Mouse (Mus musculus): Measurements from ENCODE around the gene Phf14.
"Not testable (repeated sequence)": the region's sequence is repeated elsewhere in the genome, so short reads cannot be mapped to it uniquely, and the experiment has no call there.

Phf14 gene

DNA sequence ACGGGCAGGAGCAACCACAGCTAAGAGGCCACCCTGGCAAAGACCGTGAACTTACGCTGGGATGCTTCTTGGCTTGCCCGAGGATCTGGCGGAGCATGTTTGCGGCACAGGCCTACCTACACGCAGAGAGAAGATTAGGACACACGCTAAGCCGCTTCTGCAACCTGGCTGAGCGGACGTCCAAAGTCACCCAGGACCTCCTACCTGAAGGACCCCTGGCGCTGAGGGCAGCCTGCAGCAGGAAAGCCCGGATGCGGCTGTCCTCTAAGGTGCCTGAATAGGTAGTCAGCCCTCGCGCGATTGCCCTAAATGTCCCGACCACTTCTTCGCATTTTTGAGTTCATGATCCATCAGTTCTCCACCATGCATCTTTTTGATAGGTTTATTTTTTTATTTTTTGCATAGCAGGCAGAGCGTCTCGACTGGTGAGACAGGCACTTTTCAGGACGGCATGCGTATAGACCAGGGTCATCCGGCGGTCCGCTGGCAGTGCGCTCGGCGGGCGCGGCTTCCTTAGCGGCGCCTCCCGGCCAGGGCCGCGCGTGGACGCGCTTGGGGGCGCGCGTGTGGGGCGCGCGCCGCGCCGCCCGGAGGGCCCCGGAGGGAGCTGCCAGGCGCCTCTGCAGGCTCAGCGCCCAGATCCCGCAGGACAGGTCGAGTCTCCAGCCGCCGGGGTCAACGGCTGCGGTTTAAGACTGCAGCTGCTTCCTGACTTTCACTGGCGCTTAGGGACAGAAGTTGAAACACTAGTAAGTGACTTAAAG lies at the start of gene Phf14, which contains the start of gene Ndufa4:
Phf14 (plus strand) TSS at position 541 of the 764 bp plus-strand sequence.
Ndufa4 (minus strand) TSS at position 229 of the 764 bp plus-strand sequence.
- DNase-seq (ENCODE audit: low spot score in 2 of 2) = peak; percentile 84 to 88

DNA sequence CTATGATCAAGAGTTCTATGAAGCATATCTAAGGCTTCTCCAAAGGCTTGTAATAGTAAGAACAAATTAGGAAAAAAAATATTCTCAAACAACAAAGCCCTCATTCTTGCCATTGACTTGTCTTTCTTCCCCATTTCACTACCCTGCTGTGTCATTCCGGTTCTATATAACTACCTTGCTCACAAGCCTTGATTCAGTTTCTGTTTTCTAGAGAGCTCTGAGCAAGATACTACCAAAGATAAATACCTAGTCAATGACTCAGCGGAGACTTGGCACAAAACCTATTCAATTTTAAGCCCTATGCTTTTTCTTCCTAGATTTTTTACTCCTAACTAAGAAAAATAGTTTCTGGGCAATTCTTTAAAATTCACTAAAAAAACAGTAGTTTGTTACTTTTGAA lies 32.2 kb upstream of the Phf14 start:
- DNase-seq (ENCODE audit: low spot score in 2 of 2) = not testable (repeated sequence)

DNA sequence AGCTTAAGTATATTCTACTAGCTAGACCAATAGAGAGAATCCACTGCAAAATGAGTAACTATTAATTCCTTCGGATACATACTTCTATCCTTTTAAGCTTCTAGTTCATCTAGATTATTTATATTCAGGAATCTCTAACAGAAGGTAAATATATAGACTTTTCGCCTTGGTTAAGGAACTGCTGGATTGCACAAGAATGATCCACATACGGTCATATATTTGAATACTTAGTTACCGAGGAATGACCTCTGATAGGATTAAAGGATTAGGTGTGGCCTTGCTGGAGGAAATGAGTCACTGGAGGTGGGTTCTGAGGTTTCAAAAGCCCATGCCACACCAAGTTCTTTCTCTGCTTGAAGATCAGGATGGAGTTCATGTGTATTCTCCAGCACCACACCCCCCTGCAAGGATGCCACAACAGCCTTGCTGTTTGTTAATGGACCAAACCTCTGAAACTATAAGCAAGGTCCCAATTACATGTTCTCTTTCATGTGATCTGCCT lies 6.7 kb upstream of the Phf14 start:
- no peak for DNase-seq (ENCODE audit: low spot score in 2 of 2)

DNA sequence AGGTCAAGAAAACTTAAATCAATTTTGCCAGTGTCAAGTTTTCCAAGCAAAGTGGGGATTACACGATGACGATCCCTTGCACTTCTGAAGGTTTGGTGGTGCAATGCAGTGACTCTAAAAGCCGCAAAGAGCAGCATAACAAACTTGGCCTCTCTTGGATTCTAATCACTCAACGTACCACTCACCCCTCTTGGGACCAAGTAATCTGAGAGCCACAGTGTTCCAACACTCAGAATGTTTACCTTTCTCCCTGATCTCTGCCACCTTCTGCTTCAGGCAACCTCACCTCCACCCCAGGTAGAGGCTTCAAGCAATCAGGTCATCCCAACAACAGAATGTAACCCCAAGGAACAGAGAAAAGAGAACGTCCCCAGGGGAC lies 730 bp upstream of the Phf14 start:
- no peak for DNase-seq (ENCODE audit: low spot score in 2 of 2)

DNA sequence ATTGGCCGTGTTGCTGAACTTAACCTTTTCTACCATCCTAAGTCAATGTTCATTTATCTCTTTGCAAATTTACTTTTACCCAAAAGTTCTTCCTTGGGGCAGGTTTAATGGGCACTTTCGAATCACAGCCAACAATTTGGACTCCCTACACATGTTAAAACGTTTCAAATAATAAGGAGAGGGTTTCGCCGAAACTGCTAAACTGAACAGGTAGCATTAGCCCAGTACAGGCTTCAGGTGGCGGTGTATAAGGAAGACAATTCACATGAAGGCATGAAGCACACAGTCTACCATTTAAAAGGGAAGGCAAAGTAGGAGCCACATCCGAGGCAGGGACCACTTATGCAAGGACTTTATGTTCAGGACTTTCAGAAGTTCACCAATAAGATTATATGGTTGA lies 561 bp downstream of the Phf14 start:
- DNase-seq (ENCODE audit: low spot score in 2 of 2) = no peak

DNA sequence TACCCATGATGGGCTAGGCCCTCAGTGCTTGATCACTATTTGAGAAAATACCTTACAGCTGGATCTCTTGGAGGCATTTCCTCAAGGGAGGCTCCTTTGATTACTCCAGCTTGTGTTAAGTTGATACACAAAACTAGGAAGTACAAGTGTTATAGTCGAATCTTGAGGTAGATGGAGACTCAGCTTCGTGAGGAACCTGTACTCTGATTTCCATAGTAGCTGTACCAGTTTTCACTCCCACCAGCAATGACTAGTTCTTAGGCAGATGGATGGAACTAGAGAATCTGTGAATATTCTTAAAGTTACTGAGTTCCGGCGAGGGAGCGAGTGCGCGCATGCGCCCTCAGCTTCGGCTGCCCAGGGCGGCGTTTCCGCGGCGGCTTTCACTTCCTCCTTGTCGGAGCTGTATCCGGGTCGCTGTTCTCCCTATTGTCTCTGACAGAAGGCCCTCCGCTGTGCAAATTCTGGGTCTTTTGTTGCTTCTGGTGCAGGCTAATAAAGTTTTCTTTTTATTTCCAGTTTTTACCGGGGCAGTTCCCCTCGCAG lies 18.0 kb downstream of the Phf14 start:
- peak; percentile 82 to 86 for DNase-seq (ENCODE audit: low spot score in 2 of 2)

DNA sequence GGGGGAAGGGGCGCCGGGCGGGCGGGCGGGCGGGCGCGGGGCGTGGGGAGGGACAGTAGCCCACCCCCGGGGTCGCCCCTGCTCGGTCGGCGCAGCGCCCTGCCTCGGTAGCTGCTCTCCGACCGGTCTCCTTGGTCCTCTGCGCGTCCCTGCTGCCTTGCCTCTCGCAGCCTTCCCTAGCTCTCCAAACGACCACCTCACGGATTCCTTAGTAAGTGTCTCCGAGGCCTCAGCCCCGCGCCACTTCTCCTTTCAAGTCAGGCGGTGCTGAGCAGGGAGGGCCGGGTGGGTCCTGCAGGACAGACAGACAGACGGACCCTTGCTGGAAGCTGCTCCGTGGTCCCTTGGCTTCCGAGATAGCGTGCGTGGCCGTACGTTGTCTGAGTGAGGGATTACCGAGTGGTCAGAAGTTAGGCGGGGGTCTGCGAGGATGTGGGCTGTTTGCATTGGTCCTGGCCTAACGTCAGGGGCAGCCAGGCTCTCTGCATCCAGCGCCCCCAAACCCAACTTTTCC lies 18.5 kb downstream of the Phf14 start:
- peak; percentile 11 to 58 for DNase-seq (ENCODE audit: low spot score in 2 of 2)

DNA sequence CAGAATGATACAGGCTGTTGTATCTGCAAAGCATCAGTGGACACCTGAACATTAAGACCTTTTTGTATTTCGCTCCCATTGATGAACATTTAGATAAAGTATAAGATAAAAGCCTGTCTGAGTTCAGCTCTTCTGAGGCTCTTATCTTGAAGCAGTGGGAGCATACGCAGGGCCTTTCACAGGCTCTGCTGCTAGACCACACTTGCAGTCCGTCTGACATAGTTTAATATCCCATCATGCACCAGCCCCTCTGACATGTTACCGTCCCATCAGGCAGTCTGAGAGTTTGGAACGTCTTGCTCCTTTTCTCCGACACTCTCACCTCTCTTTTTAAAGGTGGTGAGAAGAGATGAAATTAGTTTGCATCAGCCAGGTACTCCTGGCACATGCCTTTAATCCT lies 19.9 kb downstream of the Phf14 start:
- DNase-seq (ENCODE audit: low spot score in 2 of 2) = no peak

DNA sequence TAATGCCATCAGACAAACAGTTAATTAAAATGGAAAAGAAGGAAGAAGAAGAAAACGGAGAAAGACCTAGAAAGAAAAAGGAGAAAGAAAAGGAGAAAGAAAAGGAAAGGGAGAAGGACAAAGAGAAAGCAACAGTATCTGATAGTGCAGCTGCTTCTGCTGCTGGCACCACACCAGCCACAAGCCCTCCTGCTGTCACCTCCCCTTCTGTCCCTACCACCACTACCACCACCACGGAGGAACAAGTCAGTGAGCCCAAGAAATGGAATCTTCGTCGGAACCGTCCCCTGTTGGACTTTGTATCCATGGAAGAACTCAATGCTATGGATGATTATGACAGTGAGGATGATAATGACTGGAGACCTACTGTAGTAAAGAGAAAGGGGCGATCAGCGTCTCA lies 25.8 kb downstream of the Phf14 start:
- DNase-seq (ENCODE audit: low spot score in 2 of 2) = no peak

DNA sequence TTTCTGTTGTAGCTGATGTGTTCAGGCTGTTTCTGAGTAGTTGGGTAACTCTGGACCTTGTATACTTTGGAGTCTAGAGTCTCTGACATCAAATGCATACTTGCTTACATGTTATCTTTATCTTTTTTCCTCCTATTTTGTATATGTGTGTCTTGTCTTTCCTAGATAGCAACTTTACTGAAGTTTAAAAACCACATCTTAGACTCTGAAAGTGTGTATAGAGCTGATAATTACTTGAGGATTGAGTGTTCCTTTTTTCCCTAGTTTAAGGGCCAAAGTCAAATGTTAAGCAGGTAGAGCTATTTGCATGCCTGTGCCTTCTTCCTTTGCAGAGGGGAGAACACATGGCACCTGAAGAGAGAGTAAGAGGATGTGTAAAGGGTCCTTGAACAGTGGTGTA lies 33.3 kb downstream of the Phf14 start:
- DNase-seq (ENCODE audit: low spot score in 2 of 2) = no peak

DNA sequence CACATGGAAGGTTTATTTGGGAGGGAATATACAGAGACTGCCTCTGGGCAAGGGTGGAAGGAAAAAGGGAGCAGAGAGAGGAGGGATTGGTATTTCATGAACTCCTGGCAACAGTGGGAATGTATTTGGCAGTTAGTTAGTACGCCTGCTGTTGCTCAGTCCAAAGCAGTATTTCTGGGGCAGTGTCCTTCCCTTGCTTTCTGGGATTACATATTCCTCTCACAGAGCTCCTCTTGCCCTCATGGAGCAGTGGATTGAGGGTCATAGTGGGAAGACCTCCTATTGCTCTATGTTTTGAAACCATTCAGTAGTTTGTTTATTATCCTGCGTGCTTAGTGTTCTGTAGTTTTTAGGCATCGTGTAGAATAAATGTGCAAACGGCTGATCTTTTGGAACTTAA lies 34.5 kb downstream of the Phf14 start:
- no peak for DNase-seq (ENCODE audit: low spot score in 2 of 2)

DNA sequence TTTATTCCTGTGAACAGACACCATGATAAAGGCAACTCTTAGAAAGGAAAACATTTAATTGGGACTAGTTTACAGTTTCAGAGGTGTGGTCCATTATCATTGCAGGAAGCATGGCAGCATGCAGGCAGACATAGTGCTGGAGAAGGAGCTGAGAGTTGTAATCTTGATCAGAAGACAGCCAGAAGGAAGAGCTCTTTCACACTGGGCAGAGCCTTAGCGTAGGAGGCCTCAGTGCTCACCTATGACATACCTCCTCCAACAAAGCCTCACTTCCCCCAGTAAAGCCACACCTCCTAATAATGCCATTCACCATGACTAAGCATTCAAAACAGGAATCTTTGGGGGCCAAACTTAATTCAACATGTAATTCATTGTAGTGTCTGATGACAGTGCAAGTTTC lies 40.5 kb downstream of the Phf14 start:
- no peak for DNase-seq (ENCODE audit: low spot score in 2 of 2)

DNA sequence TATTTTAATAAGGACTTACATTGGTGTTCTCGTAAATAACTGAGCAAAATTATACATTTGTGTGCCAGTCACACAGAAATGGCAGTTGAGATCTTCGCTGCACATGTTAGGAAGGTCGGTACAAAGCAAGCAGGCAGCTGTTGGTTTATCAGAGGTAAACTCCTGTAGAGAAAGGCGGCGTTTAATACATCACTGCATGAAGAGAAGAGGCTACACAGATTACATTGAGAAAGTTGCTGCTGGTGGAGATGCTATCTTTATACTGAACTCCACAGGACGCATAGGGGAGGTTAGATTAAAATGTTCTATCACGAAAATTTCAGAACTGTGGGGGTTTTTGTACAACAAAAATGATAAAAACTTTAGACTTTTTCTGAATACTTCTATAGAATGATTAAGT lies 52.6 kb downstream of the Phf14 start:
- DNase-seq (ENCODE audit: low spot score in 2 of 2) = no peak

DNA sequence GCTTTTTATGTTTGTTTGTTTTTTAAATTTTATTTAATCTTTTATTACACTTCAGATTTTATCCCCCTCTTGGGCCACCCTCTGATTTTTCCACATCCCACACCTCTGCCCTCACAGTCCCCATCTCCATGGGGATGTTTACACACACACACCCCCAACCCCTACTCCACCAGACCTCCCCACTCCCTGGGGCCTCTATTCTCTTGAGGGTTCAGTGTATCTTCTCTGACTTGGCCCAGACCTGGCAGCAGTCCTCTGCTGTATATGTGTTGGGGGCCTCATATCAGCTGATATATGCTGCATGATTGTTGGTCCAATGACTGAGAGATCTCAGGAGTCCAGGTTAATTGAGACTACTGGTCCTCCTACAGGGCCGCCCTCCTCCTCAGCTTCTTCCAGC lies 86.2 kb downstream of the Phf14 start:
- DNase-seq (ENCODE audit: low spot score in 2 of 2) = no peak

DNA sequence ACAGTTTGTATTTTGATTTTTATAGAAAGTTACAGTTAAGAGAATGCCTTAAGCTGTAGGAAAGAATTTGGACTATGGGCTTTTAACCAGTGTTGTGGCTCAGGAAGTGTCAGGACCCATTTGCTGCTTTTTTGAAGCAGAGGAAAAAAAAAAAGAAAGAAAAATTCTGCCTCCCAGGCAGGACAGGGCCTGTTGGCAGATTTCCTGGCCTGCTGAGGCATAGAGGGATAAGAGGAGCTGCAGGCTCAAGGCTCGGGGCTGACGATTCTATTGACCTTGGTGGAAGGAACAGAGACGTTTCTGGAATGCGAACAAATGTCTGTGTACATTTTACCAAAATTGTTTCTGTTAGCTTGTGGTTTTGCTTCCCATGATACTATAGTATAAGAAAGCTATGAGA lies 91.0 kb downstream of the Phf14 start:
- DNase-seq (ENCODE audit: low spot score in 2 of 2) = no peak

DNA sequence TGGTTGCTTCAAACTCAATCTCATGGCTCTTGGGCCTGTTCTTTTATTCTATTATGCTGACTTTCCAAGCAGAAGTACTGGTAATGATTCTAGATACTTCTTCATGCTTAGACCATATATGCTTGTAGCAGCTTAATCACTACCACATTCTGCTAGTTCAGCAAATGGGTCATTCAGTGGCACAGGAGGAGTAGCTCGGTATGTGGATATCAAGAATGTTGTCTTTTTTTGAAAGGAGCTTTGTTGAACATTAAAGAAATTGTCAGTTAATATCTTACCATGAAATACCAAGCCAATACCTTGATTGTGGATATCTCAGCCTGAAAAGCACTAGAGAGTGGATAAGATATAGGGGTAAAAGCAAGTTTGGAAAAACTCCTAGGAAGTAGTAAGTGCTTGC lies 91.9 kb downstream of the Phf14 start:
- DNase-seq (ENCODE audit: low spot score in 2 of 2) = no peak

DNA sequence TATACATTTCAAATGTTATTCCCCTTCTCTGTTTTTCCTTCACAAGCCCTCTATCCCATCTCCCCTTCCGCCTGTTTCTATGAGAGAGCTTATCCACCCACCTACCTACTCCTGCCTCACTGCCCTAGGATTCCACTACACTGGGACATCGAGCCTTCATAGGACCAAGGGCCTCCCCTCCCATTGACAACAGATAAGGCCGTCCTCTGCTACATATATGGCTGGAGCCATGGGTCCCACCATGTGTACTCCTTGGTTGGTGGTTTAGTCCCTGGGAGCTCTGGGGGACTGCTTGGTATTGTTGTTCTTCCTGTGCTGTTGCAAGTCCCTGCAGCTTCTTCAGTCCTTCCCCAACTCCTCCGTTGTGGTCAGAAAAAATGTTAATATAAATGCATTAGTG lies 97.8 kb downstream of the Phf14 start:
- no peak for DNase-seq (ENCODE audit: low spot score in 2 of 2)

DNA sequence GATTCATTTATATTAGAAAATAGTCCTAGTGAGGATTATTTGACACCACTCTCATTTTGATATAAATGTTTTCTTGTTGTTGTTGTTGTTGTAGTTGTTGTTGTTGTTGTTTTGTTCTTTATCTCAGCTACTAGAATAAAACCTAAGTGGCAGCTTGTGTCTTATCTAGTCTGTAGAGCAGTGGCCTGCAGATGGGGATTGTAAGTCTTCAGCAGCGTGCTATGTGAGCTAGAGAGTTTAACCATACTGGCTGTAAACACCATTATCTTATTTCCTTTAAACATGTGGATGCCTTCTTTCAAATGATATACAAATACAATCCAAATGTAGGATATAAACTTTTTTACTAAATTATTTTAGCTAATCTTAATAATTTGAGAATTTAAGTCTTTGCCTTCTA lies 98.4 kb downstream of the Phf14 start:
- no peak for DNase-seq (ENCODE audit: low spot score in 2 of 2)

DNA sequence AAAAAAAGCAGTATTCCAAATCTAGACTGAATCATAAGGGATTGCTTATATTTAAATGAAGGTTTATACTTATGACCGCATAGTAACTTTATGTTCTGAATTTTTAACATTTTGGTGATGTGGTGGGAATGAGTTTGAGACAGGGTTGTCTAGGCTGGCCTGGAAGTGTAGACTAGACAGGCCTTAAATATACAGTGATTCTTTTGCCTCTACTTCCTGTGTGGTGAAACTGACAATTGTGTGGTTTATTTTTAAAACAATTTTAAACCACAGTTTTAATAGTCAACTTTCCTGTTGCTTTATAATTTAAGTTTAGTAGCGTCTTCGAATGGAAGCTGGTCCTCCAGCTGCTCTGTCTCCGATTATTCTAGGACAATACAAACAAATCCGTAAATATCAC lies 104.5 kb downstream of the Phf14 start:
- no peak for DNase-seq (ENCODE audit: low spot score in 2 of 2)

DNA sequence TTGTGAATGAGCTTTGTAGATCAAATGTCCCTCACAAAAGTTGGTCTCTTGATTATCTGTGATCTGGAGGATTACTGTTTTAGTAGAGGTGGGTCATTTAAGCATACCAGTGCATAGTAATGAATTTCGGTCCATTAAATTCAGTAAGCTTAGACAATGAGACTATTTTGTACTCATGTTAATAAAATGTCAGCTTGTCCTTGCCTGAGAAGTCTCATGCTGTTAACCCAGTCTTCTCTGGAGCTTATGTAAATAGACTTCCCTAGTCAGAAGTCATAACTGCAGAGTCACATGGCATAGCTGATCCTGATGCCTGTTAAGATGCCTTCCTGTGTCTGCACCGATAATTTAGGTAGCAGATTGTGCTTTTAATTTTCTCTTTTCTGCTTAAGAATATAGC lies 106.4 kb downstream of the Phf14 start:
- no peak for DNase-seq (ENCODE audit: low spot score in 2 of 2)

DNA sequence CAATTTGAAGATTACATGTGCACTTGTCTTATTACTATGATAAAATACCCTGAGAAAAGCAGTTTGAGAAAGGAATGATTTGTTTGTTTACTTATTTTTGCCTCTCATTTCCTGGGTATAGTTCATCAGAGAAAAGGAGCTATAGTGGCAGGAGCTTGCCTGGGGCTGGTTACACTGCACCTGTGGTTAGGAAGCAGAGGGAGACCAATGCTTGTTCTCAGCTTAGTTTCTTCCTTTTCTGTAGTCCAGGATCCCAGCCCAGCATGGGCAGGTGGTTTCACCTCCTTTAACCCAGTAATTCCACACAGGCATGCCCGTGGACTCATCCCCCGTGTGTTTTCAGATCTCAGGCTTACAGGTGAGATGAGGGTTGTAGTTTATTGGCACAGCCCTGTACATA lies 107.1 kb downstream of the Phf14 start:
- no peak for DNase-seq (ENCODE audit: low spot score in 2 of 2)

DNA sequence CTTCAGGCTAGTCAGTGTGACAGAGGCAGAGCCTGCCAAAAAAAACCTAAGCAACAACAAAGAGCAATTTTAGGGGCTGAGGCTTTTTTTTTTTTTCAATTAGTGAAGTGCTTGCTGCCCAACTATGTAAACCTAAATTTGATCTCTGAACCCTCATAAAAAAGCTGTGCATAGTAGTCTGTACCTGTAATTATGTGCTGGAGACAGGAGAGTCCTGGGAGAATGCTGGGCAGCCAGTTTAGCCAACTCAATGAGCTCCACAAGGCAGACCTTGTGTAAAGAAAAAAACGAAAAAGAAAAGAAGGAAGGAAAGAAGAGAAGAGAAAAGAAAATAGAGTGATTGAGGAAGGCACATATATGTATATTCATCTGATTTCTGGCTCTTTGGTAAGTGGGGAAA lies 112.1 kb downstream of the Phf14 start:
- no peak for DNase-seq (ENCODE audit: low spot score in 2 of 2)

DNA sequence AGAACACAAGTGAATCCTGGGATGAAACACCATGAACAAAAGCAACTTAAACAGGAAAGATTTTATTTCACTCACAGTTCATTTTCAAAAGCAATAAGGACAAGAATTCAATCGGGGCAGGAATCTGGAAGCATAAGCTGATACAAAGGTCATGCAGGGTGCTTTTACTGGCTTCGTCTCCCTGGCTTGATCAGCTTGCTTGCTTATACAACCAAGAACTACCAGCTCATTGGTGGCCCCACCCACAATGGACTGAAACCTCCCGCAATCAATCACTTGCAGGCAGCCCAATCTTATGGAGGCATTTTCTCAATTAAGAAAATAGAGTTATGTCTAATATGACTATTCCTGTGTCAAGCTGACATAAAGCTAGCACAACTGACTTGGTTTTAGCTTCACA lies 112.5 kb downstream of the Phf14 start:
- DNase-seq (ENCODE audit: low spot score in 2 of 2) = no peak

Data from frontal cortex, postnatal 10 days (tissue).